Mouse (Mus musculus) kidney, postnatal 14 days (tissue): ENCODE data around the gene Odaph.
"Not testable (repeated sequence)": the region's sequence is repeated elsewhere in the genome, so short reads cannot be mapped to it uniquely, and the experiment has no call there.

Experiments
- DNase-seq: peaks from one replicate; pipeline ENCODE4 v3.0.0; 2022; ENCODE audit warnings: mixed read lengths

Gene Odaph

DNA sequence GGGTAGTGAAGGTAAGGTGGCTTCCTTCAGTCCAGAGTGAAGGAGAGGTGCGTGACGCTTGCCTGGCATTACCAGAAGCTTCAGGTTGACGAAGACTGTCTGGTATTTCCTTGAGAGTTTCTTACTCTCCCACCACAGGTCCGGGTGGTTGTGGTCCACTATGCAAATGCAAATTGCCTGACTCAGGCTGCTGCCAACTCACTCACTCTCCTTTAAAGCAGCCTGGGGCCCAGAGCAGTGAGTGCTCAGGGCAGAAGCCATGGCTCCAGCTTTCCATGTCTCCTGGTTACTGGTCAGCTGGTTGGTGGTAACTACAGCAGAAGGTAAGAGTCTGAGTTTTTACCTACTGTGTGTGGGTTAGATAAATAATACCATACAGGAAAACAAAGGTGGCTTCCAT lies at the start of gene Odaph:
Odaph (plus strand) TSS at position 240 of the 400 bp plus-strand sequence.
- no peak for DNase-seq

DNA sequence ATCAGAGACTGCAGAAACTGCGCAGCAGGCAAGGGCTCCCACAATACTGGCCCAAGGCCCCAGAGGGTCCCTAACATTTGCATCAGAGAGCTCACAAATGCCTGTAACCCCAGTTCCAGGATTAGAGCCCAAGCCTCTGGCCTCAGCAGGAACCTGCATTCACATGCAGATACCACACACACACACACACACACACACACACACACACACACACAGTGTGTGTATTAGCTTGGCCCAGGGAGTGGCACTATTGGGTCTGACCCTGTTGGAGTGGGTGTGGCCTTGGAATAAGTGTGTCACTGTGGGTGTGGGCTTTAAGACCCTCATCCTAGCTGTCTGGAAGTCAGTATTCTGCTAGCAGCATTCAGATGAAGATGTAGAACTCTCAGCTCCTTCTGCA lies 41.7 kb upstream of the Odaph start:
- not testable (repeated sequence) for DNase-seq

DNA sequence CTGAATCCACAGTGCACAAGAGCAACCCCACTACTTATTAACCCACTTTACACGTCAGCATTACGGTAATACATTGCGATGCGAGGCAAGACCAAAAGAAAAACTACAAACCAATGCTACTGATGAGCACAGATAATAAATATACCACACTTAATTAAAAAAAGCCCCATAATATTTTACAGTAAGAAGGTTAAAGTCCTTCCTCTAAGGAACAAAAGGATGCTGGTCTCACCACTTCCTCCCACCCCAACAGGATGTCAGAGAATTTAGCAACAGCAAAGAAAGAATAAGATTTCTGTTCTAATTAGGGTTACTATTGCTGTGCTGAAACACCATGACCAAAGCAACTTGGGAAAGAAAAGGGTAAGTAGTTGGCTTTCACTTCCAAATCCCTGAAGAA lies 40.3 kb upstream of the Odaph start:
- DNase-seq: no peak

GRCm38 (mm10) chr5:91949441-91949840 lies 37.8 kb upstream of the Odaph start:
- DNase-seq: no peak

DNA sequence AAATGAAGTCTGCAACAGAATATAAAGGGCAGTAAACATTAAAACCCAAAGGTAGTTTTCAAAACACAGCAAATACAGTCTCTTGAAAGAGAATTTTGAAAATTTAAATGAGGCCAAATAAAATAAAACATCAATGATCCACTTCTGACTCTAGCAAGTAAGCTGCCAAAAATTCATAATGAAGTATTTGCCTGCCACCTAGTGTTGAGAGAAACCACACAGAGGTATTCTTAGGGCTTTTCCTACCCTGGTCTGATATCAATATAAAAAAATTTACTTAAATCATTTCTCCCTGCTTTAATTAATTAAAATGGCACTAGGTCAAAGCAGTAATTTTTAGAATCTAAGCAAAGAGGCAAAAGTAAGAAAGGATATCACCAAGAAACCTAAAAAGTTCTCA lies 35.9 kb upstream of the Odaph start:
- no peak for DNase-seq

- no peak for DNase-seq
Measured at GRCm38 (mm10) chr5:91956991-91957760, 30.1 kb upstream of the Odaph start.

DNA sequence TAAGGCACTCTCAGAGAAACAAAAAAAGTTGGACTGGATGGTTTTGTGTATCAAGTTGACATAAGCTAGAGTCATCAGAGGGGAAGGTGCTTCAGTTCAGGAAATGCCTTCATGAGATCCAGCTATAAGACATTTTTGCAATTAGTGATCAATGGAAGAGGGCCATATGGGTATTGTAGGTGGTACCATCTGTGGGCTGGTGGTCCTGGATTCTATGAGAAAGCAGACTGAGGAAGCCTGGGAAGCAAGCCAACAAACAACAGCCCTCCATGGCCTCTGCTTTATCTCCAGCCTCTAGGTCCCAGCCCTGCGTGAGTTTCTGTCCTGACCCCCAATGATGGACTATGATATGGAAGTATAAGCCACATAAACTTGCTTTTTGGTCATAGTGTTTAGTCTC lies 28.2 kb upstream of the Odaph start:
- DNase-seq: no peak

GRCm38 (mm10) chr5:91959986-91960385 lies 27.3 kb upstream of the Odaph start:
- no peak for DNase-seq

DNA sequence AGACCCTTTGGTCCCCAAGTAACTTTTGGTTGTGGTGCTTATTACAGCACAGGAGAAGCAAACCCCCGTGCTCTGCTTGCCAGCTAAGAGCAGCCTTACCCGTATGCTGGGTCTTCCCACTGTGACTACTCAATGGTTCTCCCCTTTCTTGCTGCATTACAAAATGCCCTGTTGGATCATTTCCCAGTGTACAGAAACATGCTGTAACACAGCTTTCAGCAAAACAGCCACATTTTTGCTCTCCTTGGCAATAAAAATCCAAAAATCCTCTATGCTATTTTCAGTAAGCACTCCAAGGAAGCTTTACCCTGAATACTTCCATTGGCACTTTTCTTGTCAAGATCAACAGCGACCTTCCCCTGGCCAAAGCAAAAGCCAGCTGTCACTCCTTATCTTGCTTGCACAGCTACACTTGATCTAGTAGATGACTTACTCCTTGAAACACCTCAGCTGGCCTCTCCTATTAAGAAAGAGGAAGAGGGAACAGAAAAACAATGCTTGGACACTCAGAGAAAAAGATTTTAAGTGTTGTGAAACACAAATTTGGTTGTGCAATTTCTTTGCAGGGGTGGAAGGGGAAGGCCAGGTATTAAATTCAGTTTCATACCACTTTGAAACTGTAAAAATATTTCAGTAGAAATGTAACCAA lies 26.5 kb upstream of the Odaph start:
- no peak for DNase-seq

- DNase-seq: peak; percentile 43
Measured at GRCm38 (mm10) chr5:91961370-91961769, 25.9 kb upstream of the Odaph start.

GRCm38 (mm10) chr5:91962259-91962638 lies 25.0 kb upstream of the Odaph start:
- no peak for DNase-seq

- DNase-seq: peak; percentile 97
Measured at GRCm38 (mm10) chr5:91962639-91963440, 24.4 kb upstream of the Odaph start, which contains the start of gene Rchy1. Rchy1 (minus strand) TSS chr5:91963068.

DNA sequence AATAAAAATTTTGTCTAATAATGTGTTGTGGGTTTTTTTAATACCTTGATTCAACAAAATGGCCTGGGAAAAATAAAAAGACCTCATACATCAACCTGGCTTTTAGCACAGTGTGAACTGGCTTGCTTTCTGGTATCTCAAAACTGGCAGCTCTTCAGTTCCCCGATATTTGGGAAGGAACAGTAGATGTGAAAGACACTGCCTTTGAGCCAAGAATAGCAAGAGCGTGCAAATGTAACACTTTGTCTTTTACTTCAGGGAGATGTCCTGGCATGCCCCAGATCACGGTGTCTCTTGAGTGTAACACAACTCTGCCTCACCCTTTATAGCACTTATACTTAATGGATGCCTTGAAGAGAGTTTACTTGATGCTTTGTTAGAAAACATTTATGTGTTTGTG lies 15.2 kb upstream of the Odaph start:
- no peak for DNase-seq

DNA sequence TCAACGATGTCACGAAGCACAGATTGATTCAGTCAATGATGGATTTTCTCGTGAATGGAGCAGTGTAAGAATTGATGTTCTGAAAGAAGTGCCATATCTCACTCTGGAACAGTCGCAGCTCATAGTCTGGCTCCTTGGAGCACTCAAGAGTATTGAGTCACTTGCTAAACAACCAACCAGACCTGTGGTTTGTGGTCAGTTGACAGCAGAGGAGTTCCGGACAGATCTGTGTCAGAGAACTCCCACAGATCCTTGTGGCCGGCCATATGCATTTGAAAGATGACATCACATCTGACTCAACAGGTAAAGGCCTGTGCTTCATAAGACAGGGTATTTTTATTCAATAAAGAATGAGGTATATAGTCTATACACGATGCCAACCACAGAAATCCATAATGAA lies 13.3 kb upstream of the Odaph start:
- no peak for DNase-seq

GRCm38 (mm10) chr5:91975758-91976157 lies 11.5 kb upstream of the Odaph start:
- no peak for DNase-seq

DNA sequence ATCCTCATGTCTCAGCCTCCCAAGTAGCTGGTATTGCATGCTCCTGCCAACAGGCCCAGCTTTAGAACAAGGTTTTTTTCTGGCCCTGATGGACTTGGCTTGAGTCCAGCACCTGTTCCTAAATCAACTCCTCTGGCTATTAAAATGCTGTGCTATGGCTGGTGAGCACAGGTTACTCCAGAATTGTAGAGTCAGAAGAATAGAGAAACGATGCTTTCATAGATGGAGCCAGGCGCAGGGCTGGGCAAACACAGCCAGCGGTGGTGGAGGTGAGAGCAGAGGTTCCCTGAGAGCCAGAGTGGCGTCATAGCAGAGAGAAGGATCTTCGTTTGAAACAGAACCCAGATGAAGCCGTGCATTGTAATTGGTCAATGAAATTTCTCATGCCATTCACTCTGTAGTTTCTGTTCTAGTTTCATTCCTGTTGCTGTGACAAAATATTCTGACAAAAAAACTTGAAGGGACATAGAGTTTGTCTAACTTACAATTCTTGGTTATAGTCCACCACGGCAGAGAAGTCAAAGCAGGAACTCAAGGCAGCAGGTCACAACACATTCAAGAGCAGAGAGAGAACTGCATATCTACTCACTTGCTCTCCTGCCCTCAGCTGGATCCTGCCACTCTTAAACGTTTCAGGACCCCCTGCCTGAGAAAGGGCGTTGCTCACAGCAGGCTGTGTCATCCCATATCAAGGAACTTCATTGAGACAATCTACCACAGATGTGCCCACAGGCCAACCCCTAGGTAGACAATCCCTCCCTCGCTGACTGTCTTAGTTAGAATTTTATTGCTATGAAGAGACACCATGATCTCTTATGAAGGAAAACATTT lies 10.5 kb upstream of the Odaph start:
- no peak for DNase-seq

GRCm38 (mm10) chr5:91977397-91977770 lies 9.9 kb upstream of the Odaph start:
- DNase-seq: no peak

DNA sequence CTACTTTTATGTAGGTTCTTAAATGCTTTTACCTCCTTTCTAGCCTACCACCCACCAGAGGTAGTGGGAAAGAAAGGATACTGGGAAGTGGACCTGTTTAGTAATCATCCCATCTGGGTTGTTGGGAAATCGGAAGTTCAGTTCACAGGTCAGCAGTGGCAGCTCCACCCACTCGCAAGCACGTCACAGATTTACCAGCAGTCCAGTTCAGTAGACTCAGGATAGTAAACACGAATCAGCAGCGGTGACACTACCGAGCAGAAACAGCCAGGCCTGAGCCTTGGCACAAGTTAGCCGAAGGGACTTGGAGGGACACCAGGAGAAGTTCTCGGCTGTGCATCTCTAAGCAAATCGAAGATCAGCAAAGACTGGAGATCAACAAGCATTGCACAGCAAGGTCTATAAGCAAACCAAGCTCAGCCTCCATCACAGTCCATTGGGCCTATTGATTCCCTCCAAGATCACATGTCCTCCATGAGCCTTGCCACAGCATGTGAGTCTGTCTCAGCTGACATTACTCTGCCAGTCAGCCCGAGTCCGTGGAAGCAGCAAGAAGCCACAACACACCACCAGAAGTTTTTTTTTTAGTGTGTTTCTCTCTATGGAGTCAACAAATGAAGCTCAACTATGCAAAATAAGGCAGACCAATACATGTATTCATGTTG lies 6.0 kb upstream of the Odaph start:
- DNase-seq: no peak

DNA sequence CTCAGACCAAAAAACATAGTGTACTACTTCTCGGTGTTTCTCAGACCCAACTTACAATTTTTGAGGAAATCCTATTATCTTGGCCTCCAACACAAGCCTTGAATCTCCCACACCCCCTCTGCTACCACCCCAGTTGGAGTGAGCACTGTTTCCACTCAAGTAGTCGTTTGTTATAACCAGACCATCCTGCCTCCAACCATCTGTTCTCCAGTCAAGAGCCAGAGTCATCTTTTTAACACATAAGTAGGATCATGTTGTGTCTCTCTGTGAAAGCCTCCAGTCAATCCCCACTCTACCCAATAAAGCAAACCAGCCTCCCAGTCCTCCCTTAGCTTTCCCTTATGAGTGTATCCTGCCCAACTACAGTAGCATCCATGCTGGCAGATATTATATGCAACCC lies 3.8 kb upstream of the Odaph start:
- no peak for DNase-seq

DNA sequence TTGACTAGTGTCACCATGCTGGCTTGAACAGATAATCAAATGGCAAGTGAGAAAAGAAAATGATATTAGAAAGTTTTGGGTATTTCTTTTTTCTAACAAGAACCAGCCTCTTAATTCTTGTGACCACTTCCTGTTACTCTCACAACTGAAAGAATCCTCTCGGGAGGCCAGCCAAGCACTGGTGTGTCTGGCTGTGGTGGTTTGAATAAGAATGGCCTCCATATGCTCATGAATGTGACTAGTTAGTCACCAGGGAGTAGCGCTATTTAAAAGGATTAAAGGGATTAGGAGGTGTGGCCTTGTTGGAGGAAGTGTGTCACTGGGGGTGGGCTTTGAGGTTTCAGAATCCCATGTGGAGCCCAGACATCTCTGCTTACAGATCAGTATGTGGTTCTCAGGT lies 1.6 kb upstream of the Odaph start:
- DNase-seq: no peak

DNA sequence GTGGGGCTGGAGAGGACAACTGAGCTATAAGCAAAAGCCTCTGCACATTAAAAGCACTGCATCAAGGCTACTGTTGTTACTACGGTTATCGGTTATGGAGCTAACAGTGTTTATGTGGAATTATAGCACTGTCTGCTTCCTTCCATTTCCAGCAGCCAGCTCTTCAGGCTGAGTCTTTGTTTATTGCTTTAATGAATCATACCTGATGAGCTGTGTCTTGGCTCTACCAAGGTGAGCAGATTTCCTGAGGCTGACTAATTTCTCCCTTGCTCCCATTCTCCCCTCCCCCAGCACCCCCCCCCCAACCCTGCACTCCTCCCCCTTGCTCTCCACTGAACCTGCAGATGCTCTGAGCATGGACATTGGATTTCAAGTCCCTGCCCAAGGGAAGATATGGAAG lies 524 bp downstream of the Odaph start:
- no peak for DNase-seq

DNA sequence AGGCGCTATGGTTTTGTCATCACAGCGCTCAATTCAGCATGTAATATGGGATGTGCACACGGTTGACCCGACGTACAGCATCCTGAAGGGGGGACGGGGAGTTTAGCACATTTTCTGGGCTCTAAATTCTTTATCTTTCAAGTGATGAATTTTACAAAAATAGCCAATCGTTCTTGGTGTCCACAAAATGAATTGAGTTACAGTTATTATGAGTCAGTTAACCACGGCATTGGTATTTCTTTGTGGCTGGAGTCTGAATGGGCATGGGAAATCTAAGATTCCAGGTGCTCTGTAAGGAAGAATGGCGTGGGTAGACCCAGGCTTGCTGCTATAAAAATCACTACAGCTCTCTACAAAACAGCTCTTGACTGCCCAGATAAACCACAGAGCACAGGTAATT lies 2.0 kb downstream of the Odaph start:
- DNase-seq: no peak
